Mouse (Mus musculus) embryonic fibroblast, embryonic 13.5 days (primary cell): ENCODE results near the gene Eif3m. TPM values are rescaled to one million over a fixed set of nuclear protein-coding genes. Genes with fewer than 3 reads are reported as not detected.

Source experiments
- H3K27ac ChIP-seq: 2 replicates; pipeline ENCODE4 v1.5.1; 2012; ENCODE audit warnings: low read length, control low read depth, inconsistent platforms; ENCODE audit not compliant: insufficient read depth
- H3K4me1 ChIP-seq: 2 replicates; pipeline ENCODE4 v1.6.1; 2011; ENCODE audit warnings: low read length; ENCODE audit not compliant: control insufficient read depth, insufficient read depth
- H3K4me3 ChIP-seq: 2 replicates; pipeline ENCODE4 v1.5.1; 2011; ENCODE audit warnings: mild to moderate bottlenecking, control low read depth, low read length; ENCODE audit not compliant: insufficient read depth
- CTCF ChIP-seq: IDR thresholded peaks from 2 replicates; pipeline ENCODE4 v1.5.1; 2011; ENCODE audit warnings: mild to moderate bottlenecking, control low read depth, low read length, moderate library complexity, borderline replicate concordance; ENCODE audit not compliant: insufficient read depth
- POLR2A ChIP-seq: IDR thresholded peaks from 2 replicates; pipeline ENCODE4 v1.6.1; 2011; ENCODE audit warnings: low read depth, mild to moderate bottlenecking, control low read depth, low read length, moderate library complexity
- polyA plus RNA-seq: library from polyadenylated mRNA; stranded (reverse); fragments of >200 nt; gene quantifications from 2 replicates; pipeline ENCODE4 v1.2.4, GENCODE M21; 2011; ENCODE audit warnings: low read depth; ENCODE audit not compliant: missing spikeins, insufficient read length

Eif3m gene
- polyA plus RNA-seq: 209 and 215 TPM in 2 replicates

DNA sequence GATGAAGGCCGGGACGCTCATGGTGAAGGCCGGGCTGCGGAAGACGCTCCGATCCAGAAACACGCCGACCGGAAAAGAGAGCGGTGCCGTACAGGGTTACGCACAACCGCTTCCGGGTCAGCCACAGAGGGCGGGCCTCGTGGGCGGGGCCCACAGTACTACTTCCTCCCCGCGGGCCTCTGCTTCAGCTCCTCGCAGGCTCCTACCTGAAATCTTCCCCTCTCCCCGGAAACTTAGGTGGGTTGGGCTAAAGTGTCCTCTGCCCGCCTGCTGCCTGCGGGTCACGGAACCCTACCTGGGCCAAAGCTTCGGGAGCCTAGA lies at the start of gene Eif3m:
TSS of gene Eif3m (minus strand) at position 114 of the 321 bp plus-strand sequence.
- Histone ChIP-seq H3K27ac (peak within 1 kb of the TSS; percentile 31), H3K4me1 (no peaks in the 10 kb centered on the region), H3K4me3 (peak within 1 kb of the TSS; percentile 90)
- peak; percentile 67 for TF ChIP-seq POLR2A
- TF ChIP-seq CTCF: no peak

DNA sequence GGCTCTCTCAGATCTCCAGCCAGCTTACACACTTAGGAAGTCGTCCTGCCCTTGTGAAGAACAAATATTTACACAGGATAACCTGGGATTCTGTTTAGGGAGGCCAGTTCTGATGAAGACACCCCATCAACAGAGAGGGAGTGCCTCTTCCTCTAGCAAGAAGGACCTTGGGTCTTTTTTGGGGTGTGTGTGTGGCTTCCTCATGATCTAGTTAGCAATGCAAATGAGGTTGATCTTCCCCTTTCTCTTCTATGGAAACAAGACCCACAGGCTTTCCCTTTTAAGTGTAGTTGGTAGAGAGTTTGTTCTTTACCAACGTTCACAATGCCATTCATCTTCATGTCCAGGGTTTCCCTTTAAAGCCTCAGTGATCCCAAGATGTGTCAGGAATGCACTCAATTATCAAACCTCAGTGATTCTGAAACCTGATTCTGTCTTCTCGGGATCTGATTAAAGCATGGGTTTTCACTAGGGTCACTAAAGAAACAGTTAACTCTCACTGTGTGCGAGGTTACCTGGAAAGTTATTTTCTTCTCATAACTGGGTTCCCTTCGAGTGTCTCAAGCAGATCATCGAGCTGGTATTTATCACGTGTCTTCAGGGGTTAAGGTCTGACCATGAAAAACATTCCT lies 46.0 kb upstream of the Eif3m start:
- TF ChIP-seq POLR2A (no peak), CTCF (no peak)
- Histone ChIP-seq H3K4me1 (no peaks in the 10 kb centered on the region), H3K27ac (no peak overlapping the region), H3K4me3 (no peak overlapping the region)

DNA sequence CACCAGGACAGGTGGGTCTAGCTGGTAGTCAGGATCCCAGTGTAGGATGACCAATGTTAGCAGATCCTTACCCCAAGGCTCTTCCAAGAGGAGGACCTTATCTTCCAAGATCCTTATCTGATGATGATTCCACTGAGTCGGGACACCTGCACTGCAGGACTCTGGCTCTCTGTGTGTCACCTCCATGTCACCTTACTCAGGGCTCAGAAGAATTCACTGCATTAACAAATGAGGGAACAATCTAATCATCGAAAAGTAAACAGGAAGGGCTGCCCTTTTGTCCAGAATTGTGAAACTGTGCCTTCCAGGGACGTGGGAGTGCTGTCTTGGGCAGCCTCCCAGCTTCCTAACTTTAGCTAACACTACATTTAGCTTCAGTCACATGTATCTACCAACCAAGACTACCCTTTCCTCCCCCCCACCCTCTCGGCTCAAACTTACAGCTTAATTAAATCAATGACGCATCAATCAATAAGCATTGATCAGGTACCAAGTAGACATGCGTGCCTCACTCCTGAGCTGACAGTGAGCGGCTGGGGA lies 41.8 kb upstream of the Eif3m start:
- Histone ChIP-seq H3K4me3 (no peak overlapping the region), H3K4me1 (no peaks in the 10 kb centered on the region), H3K27ac (no peak overlapping the region)
- TF ChIP-seq CTCF (no peak), POLR2A (no peak)

DNA sequence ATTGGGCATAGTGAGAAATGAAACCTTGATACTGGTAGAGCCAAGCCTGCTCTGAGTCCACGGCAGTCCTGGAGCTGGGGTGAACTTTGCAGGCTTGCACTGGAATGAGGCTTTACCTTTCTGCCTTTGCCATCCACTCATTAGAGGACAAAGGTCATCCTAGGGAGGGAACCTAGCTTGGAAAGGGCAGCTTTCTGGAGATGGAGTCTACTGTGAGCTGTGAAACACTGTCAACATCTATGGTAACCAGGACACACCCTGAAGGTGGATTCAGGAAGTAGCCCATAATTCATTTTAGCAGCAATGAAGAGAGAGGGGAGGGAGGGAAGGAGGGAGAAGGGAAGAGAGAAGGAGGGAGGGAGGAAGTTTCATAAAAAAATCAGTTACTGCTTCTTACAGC lies 38.6 kb upstream of the Eif3m start:
- Histone ChIP-seq H3K4me1 (no peaks in the 10 kb centered on the region), H3K4me3 (no peak overlapping the region), H3K27ac (no peak overlapping the region)
- no peak for TF ChIP-seq POLR2A
- no peak for TF ChIP-seq CTCF

DNA sequence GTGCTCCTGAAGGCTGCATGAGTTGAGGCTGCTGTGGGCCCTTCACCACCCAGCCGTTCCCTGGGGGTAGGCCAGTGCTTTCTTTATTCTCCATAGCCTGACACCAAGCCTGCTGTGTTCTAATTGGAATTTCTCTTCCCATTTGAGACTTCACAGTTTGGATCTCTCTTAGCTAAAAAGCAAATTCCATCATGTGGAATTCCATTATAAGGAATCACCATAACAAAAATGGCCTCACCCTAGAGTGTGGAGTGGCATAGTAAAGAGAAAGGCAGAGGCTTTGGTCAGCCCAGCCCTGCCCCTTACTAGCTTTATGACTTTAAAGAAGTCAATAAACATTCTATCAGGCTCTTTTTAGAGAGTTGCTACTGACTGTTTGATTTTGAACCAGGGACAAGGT lies 31.4 kb upstream of the Eif3m start:
- Histone ChIP-seq H3K4me3 (no peak overlapping the region), H3K4me1 (no peaks in the 10 kb centered on the region), H3K27ac (no peak overlapping the region)
- TF ChIP-seq POLR2A: no peak

DNA sequence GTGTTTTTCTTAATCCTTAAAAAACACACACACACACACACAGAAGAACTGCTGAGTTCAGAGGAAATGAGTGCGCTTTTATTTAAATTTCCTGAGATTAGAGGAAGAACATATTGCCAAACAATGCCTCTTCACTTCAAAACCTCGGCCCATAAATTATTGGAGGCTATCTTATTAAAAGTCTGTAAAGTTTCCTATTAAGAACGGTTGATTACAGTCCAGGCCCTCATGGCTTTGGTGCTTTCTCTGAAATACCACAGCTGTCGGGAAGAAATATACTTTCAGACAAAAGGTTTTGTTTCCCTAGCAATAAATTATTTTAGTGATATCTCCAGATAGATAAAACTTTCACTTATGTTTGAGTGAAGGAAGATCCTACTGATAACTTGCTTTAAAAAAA lies 26.3 kb upstream of the Eif3m start:
- Histone ChIP-seq H3K27ac (no peak overlapping the region), H3K4me3 (no peak overlapping the region), H3K4me1 (no peaks in the 10 kb centered on the region)
- no peak for TF ChIP-seq POLR2A
- TF ChIP-seq CTCF: no peak

DNA sequence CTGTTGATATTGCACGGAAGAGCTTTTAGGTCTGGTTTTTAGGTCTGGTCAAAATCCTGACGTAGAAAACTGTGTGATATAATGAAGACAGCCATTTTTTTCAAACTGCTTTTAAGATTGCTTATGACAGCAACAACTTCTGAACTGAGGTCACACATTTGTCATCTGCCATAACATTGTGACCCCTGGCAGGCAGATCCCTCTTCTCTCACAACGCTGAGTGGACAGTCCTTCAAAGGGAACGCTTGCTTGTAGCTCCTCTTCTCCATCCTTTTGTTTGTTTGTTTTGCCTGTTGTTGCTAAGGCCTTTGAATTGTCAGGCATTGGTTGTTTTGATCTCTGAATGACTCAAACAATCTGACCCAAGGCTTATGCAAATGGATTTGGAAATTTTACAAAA lies 24.0 kb upstream of the Eif3m start:
- Histone ChIP-seq H3K4me3 (no peak overlapping the region), H3K4me1 (no peaks in the 10 kb centered on the region), H3K27ac (no peak overlapping the region)
- no peak for TF ChIP-seq CTCF
- no peak for TF ChIP-seq POLR2A

DNA sequence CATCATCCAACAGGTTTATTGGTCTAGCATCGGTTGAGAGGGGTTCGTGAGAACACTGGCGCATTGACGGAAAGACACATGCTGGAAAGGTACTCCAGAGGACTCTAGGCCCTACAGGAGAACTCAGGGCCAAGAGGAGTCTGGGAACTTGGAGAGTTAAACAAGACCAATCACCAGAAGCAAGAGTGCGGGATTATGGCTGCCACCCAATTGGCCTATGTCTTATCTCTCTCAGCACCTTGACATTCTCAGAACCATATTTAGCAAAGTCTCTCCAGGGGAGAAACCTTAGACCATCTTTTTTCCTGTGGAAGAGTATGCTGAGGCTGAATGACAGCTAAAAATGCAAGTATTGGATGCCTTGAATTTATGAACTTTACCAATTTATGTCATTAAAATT lies 22.0 kb upstream of the Eif3m start:
- no peak overlapping the region for H3K27ac ChIP-seq
- TF ChIP-seq CTCF: no peak
- no peak for TF ChIP-seq POLR2A
- no peaks in the 10 kb centered on the region for H3K4me1 ChIP-seq
- H3K4me3 ChIP-seq: no peak overlapping the region

DNA sequence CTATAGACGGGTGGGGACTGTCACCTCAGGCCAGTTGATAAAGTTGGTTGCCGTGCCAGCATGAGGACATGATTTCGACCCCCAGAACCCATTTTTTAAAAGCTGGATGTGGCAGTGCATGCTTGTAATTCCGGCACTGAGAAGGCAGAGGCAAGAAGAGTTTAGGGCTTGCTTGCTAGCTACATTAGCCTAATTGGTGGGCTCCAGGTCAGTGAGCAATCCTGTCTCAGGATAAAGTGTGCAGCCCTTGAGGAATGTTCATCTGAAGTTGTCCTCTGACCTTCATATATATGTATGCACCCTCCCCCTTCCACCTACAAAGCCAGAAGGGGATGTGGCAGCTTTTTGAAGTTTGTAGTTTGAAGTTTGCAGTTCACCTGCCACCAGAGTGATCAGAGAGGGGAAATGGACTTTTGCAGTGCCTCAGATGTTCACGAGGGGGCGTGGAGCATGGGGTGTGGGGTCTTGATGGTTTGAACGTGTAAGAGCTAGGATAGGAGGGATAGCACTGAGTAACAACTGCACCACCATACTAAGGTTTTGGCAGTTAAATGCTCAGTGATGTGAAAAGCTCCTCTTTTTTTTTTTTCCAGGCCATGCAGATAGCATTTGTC lies 21.2 kb upstream of the Eif3m start:
- TF ChIP-seq POLR2A (no peak), CTCF (no peak)
- H3K27ac ChIP-seq: no peak overlapping the region
- H3K4me3 ChIP-seq: no peak overlapping the region
- no peaks in the 10 kb centered on the region for H3K4me1 ChIP-seq

DNA sequence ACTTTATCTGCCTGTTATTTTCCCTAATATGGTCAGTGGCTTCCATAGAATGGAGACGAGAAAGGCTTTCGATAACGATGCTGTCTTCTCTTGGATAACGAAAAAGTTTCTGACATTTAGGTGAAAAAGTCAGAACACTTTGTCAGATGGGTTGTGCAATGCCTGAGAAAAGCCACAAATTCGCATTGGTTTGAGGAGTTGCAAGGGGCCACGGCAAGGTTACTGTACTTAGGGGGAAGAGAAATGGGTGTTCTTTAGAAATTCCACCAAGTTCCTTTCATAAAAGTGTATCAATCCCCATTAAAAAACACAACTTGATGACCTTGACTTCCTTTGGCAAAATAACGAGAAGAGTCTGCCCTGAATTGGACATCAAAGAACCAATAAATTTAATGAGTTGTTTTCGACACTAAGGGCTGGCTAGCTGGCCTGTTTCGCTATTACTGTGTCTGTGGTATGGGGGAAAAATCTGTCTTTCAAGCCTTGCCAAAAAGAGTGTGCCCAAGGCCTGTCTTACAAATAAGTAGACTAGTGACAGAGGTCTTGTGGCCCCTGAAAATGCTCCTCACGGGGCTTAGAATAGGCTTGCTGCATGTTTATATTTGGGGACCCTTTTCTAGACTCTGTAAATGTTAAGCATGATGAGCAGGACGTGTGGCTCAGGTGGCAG lies 19.7 kb upstream of the Eif3m start:
- no peak overlapping the region for H3K4me3 ChIP-seq
- TF ChIP-seq CTCF (no peak), POLR2A (no peak)
- H3K27ac ChIP-seq: no peak overlapping the region
- H3K4me1 ChIP-seq: no peaks in the 10 kb centered on the region

DNA sequence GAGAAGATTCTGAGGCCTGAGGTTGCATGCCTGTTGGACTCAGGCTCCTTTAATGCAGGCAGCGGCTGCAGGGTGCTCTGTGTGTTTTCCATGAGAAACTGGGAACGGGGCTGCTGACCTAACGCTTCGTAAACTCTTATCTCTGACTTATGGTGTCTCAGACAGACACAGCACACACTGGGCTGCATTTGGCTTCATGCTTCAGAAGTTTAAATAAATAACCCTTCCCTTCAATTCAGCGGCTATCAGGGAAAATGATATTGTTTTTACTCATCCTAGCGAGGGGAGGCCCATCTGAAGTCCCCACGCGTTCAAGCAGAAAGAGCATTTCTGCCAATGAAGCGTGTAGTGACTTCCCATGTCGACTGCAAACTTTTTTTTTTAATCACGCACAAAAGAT lies 19.1 kb upstream of the Eif3m start:
- Histone ChIP-seq H3K27ac (no peak overlapping the region), H3K4me1 (no peaks in the 10 kb centered on the region), H3K4me3 (no peak overlapping the region)
- TF ChIP-seq POLR2A (no peak), CTCF (no peak)
